Mouse (Mus musculus) urinary bladder, postnatal 25 days (tissue): ENCODE measurements at regions not wholly inside any gene's neighbourhood (a gene's known extent, or its start where the extent isn't known, plus 50 kb on each side); places are given as distances from the start of the nearest gene placed in this dataset.

ENCODE experiments used
- DNase-seq: peaks from one replicate; pipeline ENCODE4 v3.0.0; 2022; ENCODE audit warnings: low spot score

GRCm38 (mm10) chr6:111911997-111912396 is 361.6 kb upstream of the Lmcd1 start:
- no peak for DNase-seq

- no peak for DNase-seq
Observed at GRCm38 (mm10) chr6:111913771-111914405, 359.7 kb upstream of the Lmcd1 start.

- no peak for DNase-seq
Observed at GRCm38 (mm10) chr6:111917248-111917721, 356.3 kb upstream of the Lmcd1 start.

DNA sequence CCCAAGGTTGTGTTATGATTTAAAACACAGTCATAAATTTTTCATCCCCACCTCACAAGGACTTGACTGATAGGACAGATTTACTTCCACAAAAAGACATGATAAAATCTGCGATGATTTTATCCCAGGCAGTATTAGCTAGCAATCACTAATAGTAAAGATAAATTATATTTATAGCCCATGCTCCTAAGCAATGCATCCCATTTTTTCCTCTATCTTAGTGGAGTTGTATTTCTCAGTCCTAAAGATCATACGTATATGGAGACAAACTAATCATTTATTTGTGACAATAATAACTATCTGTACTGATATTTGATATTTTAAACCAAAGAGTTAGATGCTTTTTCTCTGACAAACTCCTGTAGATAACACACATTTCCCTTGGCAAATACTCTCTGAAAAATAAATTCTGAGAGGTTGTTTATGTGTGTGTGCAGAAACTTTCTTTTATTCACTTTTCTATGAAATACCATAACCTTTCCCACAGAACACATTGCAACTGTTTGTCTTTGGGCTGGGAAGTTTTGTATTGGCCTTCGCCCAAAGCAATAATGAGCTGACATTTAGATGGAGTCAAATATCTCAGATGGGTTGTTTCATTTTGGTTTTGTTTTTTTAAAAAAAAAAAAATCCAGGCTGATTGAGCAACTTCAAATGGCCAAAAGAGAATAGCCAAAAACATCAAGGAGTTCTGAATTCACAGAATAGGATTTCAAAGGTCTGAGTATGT is 355.5 kb upstream of the Lmcd1 start:
- no peak for DNase-seq

- DNase-seq, result no peak
Observed at GRCm38 (mm10) chr6:111932596-111932995, 341.0 kb upstream of the Lmcd1 start.

GRCm38 (mm10) chr6:111954401-111954800 is 319.2 kb upstream of the Lmcd1 start:
- no peak for DNase-seq

DNA sequence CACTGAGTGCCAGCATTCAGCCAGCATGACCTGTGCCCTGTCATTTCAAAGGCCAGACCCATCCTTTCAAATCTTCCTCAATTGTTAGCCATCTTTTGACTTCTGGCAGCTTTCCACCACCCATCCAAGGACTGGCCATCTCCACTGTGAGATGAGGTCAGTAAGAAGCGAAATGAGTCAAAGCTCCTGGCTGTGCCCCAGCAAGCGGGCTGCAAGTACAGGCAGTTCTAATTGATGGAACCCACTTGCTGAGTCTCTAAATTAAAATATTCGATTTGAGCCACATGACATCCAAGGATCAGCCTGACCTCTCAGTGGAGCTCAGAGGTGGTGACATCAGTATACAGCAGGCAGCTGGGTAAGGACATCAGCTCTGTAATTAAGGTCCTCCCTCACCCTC is 307.8 kb upstream of the Lmcd1 start:
- no peak for DNase-seq

GRCm38 (mm10) chr6:111985452-111985851 is 288.1 kb upstream of the Lmcd1 start:
- no peak for DNase-seq

- no peak for DNase-seq
Observed at GRCm38 (mm10) chr6:111995823-111996222, 277.7 kb upstream of the Lmcd1 start.

- DNase-seq, result no peak
Observed at GRCm38 (mm10) chr6:112003784-112004471, 269.6 kb upstream of the Lmcd1 start.

DNA sequence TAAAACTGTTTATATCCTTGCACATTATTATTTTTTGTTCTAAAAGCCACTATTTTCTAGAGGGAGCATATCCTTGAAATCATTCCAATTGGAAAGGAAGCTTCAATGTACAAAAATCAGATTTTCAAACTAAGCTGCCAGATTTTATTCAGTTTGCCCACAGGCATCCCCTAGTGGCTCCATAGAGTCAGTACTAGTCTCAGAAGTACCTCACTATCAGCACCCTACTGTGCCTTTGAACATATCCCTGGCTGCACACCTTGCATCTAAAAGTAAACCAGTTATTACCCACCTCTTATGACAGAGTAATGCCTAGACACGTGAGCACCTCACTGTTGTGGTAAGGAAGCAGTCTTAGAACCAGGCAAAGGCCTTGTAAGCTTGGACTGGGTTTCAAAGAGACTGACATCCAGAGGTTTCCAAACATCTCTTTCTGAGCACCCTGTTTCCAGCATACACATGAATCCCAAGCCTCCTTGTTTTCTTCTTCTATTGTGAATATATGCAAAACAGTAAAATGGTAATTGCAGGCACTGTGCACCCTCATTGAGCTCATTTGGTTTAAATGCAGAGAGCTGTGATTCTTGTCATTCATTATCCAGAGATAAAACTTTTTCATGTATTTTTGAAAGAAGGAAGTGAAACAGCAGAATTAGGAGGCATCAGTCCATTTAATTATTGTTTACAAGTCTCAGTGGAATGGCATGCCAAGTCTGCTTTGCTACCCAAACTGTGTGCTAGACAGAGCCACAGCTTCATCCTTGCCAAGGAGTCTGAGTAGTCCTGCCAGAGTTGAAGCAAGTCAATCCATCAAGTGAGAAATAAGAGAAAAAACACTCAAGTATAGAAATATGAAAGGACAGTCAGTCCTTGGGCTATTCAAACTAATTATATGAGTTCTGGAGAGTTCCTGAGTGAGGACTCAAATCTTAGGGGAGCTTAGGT is 247.0 kb upstream of the Lmcd1 start:
- DNase-seq, result no peak

- no peak for DNase-seq
Observed at GRCm38 (mm10) chr6:112050548-112051184, 222.9 kb upstream of the Lmcd1 start.

- no peak for DNase-seq
Observed at GRCm38 (mm10) chr6:112052193-112052592, 221.4 kb upstream of the Lmcd1 start.

- DNase-seq, result no peak
Observed at GRCm38 (mm10) chr6:112057895-112058294, 215.7 kb upstream of the Lmcd1 start.

- DNase-seq, result no peak
Observed at GRCm38 (mm10) chr6:112062956-112063355, 210.6 kb upstream of the Lmcd1 start.

DNA sequence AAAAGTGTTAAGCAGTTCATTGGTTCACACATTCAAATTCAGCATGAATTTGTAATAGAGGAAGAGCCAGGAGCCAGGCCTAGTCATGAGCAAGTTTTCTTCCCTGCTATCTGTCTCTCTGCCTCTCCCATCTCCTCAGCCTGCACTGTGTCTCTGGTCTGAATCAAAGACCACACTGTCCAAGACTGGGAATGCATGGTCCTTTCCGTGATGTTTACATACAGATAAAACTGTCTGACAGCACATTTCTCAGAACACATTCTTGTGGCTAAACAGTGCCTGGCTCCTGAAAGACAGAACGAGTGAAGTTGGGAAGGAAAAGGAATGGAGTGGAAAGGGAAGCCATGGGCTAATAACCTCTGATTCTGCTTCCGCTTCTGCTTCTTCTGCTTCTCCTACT is 183.0 kb upstream of the Lmcd1 start:
- no peak for DNase-seq

DNA sequence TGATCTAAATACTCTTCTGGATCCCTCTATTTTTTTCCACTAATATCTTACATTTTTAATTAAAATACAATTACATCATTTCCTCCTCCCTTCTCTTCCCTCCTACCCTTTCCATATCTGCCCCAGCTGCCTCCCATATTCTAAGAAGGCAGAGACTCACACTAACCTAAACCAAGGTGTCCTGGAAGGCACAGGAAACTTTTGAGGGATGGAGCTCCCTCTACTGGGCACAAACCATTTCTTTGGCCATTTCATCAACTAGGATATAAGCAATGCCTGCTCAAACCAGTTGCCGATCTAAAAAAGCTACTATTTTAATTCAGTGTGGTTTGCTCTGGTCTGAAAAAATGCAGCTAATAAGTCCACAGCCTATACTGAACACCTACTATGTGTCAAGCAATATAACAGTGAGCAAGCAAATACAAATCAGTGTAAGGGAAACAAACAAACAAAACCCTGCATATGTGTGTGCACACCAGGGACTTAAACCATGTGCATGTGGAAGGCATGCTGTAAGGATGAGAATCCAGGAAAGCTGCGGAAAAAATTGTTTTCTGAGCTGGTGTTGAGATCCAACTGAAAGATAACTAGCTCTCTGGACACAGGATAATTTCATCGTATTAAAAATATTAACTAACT is 182.3 kb upstream of the Lmcd1 start:
- peak; percentile 24 for DNase-seq

DNA sequence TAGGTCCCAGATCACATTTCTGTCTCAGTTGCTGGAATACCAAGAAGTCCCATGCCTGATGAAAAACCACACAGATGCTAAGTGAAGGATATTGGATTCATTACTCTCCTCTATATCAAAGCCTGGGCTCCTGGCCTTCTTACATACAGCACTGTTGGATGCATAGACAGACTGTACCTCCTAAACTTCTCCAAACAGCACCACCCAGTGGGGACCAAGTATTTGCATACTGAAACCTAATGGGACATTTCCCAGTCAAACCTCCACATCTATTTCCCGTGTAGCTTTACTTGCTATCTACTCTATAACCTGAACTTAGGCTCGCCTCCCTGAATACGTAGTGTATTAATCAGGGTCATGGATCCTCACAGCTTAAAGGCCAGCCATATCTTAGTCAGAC is 180.3 kb upstream of the Lmcd1 start:
- no peak for DNase-seq

DNA sequence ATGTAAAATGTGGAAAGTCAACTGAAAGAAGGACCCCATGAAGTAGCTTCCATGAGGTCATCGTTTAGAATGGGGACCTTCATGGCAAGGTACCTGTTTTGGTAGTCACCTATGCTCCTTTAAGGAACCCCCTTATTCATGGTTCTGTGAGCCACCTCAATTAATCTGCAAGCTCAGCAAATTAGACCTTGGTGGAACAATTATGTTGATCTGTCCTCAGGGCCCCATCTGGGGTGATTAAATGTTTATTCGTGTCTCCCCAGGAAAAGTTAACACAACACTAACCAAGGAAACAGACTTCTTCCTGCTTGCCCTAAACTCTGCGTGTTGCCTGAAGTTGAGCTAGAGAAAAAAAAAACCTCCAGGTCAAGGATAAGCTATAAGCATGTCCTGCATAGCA is 175.9 kb upstream of the Lmcd1 start:
- no peak for DNase-seq

GRCm38 (mm10) chr6:112108651-112109050 is 164.9 kb upstream of the Lmcd1 start:
- DNase-seq, result no peak

GRCm38 (mm10) chr6:112119180-112119579 is 154.4 kb upstream of the Lmcd1 start:
- DNase-seq, result no peak
